Mouse (Mus musculus) cerebellum, adult 2 months (tissue): ENCODE data around the gene Satb2. TPM values are rescaled to one million over a fixed set of nuclear protein-coding genes. Genes with fewer than 3 reads are reported as not detected.

Experiments used
- DNase-seq, 2 experiments: peaks; one replicate each; pipeline ENCODE4 v3.0.0; 2021
- H3K27ac ChIP-seq: fragments of 200-500 bp; 2 replicates; pipeline ENCODE4 v1.5.1; 2012; ENCODE audit warnings: low read length, control low read depth, inconsistent platforms; ENCODE audit not compliant: insufficient read depth
- H3K27me3 ChIP-seq: fragments of 200-500 bp; 2 replicates; pipeline ENCODE4 v1.6.1; 2012; ENCODE audit warnings: inconsistent platforms, mild to moderate bottlenecking, low read length, moderate library complexity; ENCODE audit not compliant: control insufficient read depth, insufficient read depth
- H3K4me1 ChIP-seq: fragments of 200-500 bp; 2 replicates; pipeline ENCODE4 v1.6.1; 2011; ENCODE audit warnings: low read length; ENCODE audit not compliant: control insufficient read depth, insufficient read depth
- H3K4me3 ChIP-seq: fragments of 200-500 bp; replicated peaks from 2 replicates; pipeline ENCODE3; 2011; ENCODE audit warnings: mild to moderate bottlenecking, low read depth, low read length, control low read depth; ENCODE audit not compliant: insufficient read depth
- CTCF ChIP-seq: fragments of 200-500 bp; IDR thresholded peaks from 2 replicates; pipeline ENCODE4 v1.5.1; 2011; ENCODE audit warnings: low read depth, mild to moderate bottlenecking, control low read depth, low read length, moderate library complexity, borderline replicate concordance; ENCODE audit not compliant: insufficient read depth
- POLR2A ChIP-seq: fragments of 200-500 bp; IDR thresholded peaks from 2 replicates; pipeline ENCODE4 v1.6.1; 2011; ENCODE audit warnings: low read length, control low read depth, borderline replicate concordance; ENCODE audit not compliant: insufficient read depth
- WGBS: fragments of 180-500 bp; shearing (Covaris S2); methylation state at CpG from one replicate; pipeline ENCODE4 v1.1.7; 2018; 5-methylcytosine and 5-hydroxymethylcytosine counted together
- polyA plus RNA-seq: library from polyadenylated mRNA; depleted of rRNA; stranded (reverse); fragments of >200 nt; gene quantifications from 2 replicates; pipeline ENCODE4 v1.2.3, GENCODE M21; 2012

The Satb2 gene
- polyA plus RNA-seq, 1 experiment = 0.29 TPM

- peak; percentile 20 to 41 for DNase-seq
- no peaks in the 10 kb centered on the region; the same call in 1 of the 2 replicates for H3K4me1 ChIP-seq
- no peak overlapping the region for H3K4me3 ChIP-seq
- no peaks in the 10 kb centered on the region; the same call in 1 of the 2 replicates for H3K27me3 ChIP-seq
- TF ChIP-seq CTCF (no peak), POLR2A (no peak)
- H3K27ac ChIP-seq = no peak overlapping the region
- WGBS = 28% methylated on average over 8 of the region's 8 CpGs
These were observed 107.0 kb downstream of the Satb2 start for GRCm38 (mm10) chr1:56871485-56871884.

- Histone ChIP-seq H3K4me1 (no peaks in the 10 kb centered on the region), H3K27me3 (no peaks in the 10 kb centered on the region; the same call in 1 of the 2 replicates), H3K27ac (no peak overlapping the region), H3K4me3 (no peak overlapping the region)
- WGBS = 82% methylated on average over 1 of the region's 1 CpGs
- DNase-seq = no peak
- TF ChIP-seq CTCF = no peak
- TF ChIP-seq POLR2A = no peak
These were observed 113.2 kb downstream of the Satb2 start for GRCm38 (mm10) chr1:56865246-56865645.

GRCm38 (mm10) chr1:56862799-56863198 is 115.7 kb downstream of the Satb2 start:
- 57% methylated on average over 4 of the region's 4 CpGs for whole genome bisulfite sequencing
- TF ChIP-seq CTCF (no peak), POLR2A (no peak)
- Histone ChIP-seq H3K4me3 (no peak overlapping the region), H3K27ac (no peak overlapping the region), H3K4me1 (no peaks in the 10 kb centered on the region), H3K27me3 (no peaks in the 10 kb centered on the region)
- no peak for DNase-seq

- H3K4me1 ChIP-seq = no peaks in the 10 kb centered on the region; the same call in 1 of the 2 replicates
- TF ChIP-seq CTCF (no peak), POLR2A (no peak)
- no peak overlapping the region for H3K4me3 ChIP-seq
- no peak overlapping the region for H3K27ac ChIP-seq
- no peak for DNase-seq
- 69% methylated on average over 8 of the region's 8 CpGs for WGBS
- no peaks in the 10 kb centered on the region for H3K27me3 ChIP-seq
These were observed 121.2 kb downstream of the Satb2 start for GRCm38 (mm10) chr1:56857202-56857601.

GRCm38 (mm10) chr1:56850446-56850845 is 128.0 kb downstream of the Satb2 start:
- WGBS = 6% methylated on average over 8 of the region's 8 CpGs

GRCm38 (mm10) chr1:56846358-56846757 is 132.1 kb downstream of the Satb2 start:
- no peak for DNase-seq
- Histone ChIP-seq H3K4me3 (no peak overlapping the region), H3K27me3 (no peaks in the 10 kb centered on the region), H3K4me1 (peaks cover 2% of the 10 kb centered on the region; the same call in 1 of the 2 replicates), H3K27ac (no peak overlapping the region)
- WGBS = 96% methylated on average over 9 of the region's 9 CpGs
- TF ChIP-seq POLR2A (no peak), CTCF (no peak)

More at GRCm38 (mm10) chr1:56850446-56850845, 128.0 kb downstream of the Satb2 start:
- Histone ChIP-seq H3K4me3 (no peak overlapping the region), H3K4me1 (peaks cover 2% of the 10 kb centered on the region), H3K27me3 (no peaks in the 10 kb centered on the region), H3K27ac (no peak overlapping the region)
- DNase-seq = peak in 1 of 2 experiments; percentile 45
- no peak for TF ChIP-seq POLR2A
- TF ChIP-seq CTCF = no peak

- DNase-seq = no peak
- Histone ChIP-seq H3K4me3 (no peak overlapping the region), H3K27ac (no peak overlapping the region), H3K4me1 (peaks cover 2% of the 10 kb centered on the region; the same call in 1 of the 2 replicates), H3K27me3 (no peaks in the 10 kb centered on the region)
- WGBS = 52% methylated on average over 8 of the region's 8 CpGs
- TF ChIP-seq POLR2A (no peak), CTCF (no peak)
These were observed 132.8 kb downstream of the Satb2 start for GRCm38 (mm10) chr1:56845523-56846118.
